Mouse (Mus musculus): ENCODE results near the gene Tet2.
"Not testable (repeated sequence)": the region's sequence is repeated elsewhere in the genome, so short reads cannot be mapped to it uniquely, and the experiment has no call there.

Gene Tet2

DNA sequence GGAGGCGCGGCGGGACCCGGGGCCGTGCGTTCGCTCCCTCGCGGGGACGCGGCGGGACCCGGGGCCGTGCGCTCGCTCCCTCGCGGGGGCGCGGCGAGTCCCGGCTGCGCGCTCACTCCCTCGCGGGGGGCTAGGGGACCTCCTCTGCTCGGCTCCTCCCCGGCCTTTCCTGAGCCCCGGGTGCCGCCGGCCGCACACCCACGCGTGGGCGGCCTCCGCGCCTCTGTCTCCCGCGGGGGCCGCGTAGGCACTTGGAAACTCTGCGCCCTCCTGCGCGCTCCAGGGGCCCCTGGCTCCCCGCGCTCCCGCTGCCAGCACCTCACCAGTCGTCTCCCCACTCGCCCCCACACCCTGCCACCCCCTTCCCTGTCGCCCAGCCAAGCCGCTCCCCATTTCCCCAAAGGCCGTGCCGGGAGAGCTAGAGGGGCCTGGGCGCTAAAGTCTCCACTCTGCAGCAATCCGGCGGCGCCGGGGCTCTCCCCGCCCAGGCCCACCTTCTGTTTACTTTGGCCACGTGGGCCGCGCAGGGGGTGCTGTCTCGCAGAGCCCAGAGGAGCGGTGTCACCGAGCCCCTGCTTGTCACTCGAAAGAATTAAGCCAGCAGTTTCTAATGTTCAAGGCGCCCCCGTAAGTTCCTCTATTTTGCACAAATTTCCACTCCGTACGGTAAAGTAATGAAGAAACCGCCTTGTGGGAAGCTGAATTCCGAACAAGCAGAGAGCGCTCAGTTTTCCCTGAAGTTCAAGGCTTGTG lies at the start of gene Tet2:
Tet2 (minus strand) TSS at position 589 of the 753 bp plus-strand sequence.
- peak; percentile 79 for DNase-seq

DNA sequence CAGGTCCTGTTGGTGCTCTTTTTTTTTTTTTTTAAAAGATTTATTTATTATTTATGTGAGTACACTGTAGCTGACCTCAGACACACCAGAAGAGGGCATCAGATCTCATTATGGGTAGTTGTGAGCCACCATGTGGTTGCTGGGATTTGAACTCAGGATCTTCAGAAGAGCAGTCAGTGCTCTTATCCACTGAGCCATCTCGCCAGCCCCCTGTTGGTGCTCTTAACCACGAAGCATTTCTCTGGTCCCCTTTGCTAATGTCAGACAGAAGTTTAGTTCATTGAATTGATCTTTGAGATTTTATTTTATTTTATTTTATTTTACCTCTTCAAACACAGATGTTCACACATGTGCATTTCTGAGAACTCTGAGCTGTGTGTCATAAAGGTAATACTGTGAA lies 48.1 kb upstream of the Tet2 start:
- not testable (repeated sequence) for DNase-seq

GRCm38 (mm10) chr3:133590506-133591152 lies 45.7 kb upstream of the Tet2 start:
- DNase-seq: no peak

GRCm38 (mm10) chr3:133585010-133585409 lies 40.1 kb upstream of the Tet2 start:
- DNase-seq: no peak

DNA sequence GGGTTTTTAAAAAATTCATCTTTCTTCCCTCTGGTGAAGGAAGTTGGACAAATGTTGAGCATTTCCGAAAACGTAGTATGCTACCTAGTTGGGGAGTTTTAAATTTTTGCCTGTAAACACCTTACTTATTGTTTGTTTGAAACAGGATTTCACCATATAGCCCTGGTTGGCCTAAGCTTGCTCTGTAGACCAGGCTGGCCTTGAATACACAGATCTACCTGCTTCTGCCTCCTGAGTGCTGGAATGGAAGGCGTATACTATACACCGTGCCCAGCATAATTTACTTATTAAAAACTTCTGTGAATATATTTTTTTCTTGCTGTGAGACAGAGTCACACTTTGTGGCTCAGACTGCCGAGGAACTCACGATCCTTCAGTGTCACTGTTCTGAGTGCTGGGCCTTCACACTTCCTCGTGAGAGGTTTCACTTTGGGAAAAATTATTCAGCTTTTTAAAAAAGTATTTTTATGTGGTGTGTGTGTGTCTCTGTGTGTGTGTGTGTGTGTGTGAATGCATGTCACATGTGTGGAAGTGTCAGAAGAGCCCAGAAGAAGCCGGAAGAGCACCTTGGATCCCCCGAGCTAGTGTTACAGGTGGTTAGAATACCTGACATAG lies 38.6 kb upstream of the Tet2 start:
- no peak for DNase-seq

GRCm38 (mm10) chr3:133582969-133583368 lies 38.0 kb upstream of the Tet2 start:
- no peak for DNase-seq

GRCm38 (mm10) chr3:133582096-133582495 lies 37.2 kb upstream of the Tet2 start:
- DNase-seq: no peak

DNA sequence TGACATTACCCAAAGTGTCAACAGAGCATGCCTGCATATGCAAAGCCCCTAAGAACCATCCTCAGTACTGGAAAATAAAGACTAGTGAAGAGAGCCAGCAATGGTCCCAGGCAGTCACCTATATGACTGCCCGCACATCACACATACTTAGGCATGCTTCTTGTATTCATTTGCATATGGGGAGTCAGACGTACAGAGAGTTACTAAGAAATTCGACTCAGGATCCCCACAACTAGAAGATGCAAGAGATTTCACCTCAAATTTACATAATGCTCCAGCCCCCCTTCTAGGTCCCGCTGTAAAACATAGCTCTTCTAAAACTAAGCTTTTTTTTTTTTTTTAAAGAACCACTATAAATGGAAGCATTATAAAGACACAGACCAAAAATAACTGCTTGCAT lies 36.6 kb upstream of the Tet2 start:
- no peak for DNase-seq

GRCm38 (mm10) chr3:133579671-133580070 lies 34.7 kb upstream of the Tet2 start:
- no peak for DNase-seq

- peak; percentile 10 for DNase-seq
Measured at GRCm38 (mm10) chr3:133579140-133579539, 34.2 kb upstream of the Tet2 start.

- DNase-seq: no peak
Measured at GRCm38 (mm10) chr3:133574969-133575368, 30.0 kb upstream of the Tet2 start.

- no peak for DNase-seq
Measured at GRCm38 (mm10) chr3:133571961-133572360, 27.0 kb upstream of the Tet2 start.

GRCm38 (mm10) chr3:133563503-133564205 lies 18.7 kb upstream of the Tet2 start:
- DNase-seq: no peak

DNA sequence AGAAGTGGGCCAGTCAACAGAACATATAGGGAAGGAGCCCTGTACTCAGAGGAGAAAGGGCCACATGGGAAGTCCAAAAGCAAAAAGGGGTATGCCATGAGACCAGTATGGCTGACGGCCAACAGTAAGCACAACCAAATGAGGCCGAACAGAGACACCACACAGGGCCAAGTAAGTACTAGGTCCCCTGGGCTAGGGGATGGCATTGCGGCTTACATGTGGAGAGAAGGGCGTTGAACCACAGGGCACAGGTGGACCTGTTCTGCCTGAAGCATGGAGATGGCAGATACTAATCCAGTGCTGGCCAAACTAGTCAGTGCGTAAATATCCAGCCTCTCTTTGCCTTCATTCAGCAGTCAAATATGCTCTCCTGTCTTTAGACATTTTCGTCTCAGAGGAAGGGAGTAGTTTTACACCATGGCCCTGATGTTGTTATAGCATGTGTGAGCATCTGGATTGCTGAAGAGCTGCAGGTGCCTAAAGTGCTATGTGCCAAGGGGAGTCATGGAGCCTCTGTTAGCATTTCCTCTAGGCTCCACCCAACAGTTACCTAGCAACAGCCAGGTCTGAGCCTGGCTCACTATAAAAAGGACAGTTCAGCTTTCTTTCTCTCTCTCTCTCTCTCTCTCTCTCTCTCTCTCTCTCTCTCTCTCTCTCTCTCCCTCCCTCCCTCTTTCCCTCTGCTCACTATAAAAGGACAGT lies 14.6 kb upstream of the Tet2 start:
- no peak for DNase-seq

GRCm38 (mm10) chr3:133557602-133558001 lies 12.7 kb upstream of the Tet2 start:
- no peak for DNase-seq

- DNase-seq: no peak
Measured at GRCm38 (mm10) chr3:133557154-133557553, 12.2 kb upstream of the Tet2 start.

DNA sequence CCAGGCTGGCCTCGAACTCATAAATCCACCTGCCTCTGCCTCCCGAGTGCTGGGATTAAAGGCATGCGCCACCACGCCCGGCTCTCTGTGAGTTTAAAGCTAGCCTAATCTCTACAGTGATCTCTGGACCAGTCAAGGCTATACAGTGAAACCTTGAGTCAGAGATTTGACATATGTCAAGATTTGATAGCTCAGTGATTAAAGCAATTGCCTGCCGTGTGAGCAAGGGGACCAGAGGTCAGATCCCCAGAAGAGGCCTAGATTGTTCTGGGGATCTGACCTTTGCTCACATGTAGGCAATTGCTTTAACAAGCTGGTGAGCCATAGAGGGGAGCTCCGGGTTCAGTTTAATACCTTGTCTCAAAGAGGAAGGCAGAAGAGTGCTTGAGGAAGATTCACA lies 10.4 kb upstream of the Tet2 start:
- no peak for DNase-seq

GRCm38 (mm10) chr3:133554552-133555067 lies 9.7 kb upstream of the Tet2 start:
- DNase-seq: no peak

- DNase-seq: no peak
Measured at GRCm38 (mm10) chr3:133554092-133554491, 9.2 kb upstream of the Tet2 start.

DNA sequence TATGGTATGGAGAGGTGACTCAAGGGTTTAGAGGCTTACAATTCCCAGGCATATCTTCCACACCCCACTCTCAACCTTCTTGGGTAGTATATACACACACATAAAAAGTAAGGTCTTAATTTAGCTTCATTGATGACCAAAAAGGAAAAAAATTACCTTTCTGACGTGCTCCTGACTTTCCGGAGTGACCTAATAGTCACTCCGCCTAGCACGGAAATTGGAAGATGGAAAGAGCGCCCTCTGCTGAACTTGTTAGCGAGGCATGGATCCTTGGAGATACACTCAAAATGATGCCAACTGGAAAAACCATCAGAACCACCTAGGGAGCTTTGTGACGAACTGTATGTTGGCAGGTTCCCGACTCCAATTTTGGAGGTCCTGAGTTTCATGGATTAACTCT lies 7.0 kb upstream of the Tet2 start:
- peak; percentile 26 for DNase-seq

- peak; percentile 5 for DNase-seq
Measured at GRCm38 (mm10) chr3:133549385-133550170, 4.6 kb upstream of the Tet2 start.

GRCm38 (mm10) chr3:133548613-133549012 lies 3.7 kb upstream of the Tet2 start:
- no peak for DNase-seq

Data from embryo, embryonic 11 days (tissue).